Mouse (Mus musculus) midbrain, embryonic 15.5 days (tissue): ENCODE data around the gene Ggps1. TPM values are rescaled to one million over a fixed set of nuclear protein-coding genes. Genes with fewer than 3 reads are reported as not detected.
"Not testable (repeated sequence)": the region's sequence is repeated elsewhere in the genome, so short reads cannot be mapped to it uniquely, and the experiment has no call there.

ENCODE experiments used
- ATAC-seq: fragments of 200-750 bp; cut with Nextera tagmentation; replicated peaks from 2 replicates; pipeline ENCODE4 v1.8.0; 2017; ENCODE audit warnings: moderate TSS enrichment
- H3K27ac ChIP-seq: fragments of 300-500 bp; sonication (generic); 2 replicates; pipeline ENCODE4 v1.5.1; 2015; ENCODE audit warnings: mild to moderate bottlenecking, inconsistent platforms
- H3K27me3 ChIP-seq: fragments of 300-500 bp; sonication (generic); replicated peaks from 2 replicates; pipeline ENCODE4 v1.6.1; 2015; ENCODE audit warnings: inconsistent platforms
- H3K36me3 ChIP-seq: fragments of 300-500 bp; sonication (generic); replicated peaks from 2 replicates; pipeline ENCODE4 v1.6.1; 2015; ENCODE audit warnings: inconsistent platforms
- H3K4me1 ChIP-seq: fragments of 300-500 bp; sonication (generic); 2 replicates; pipeline ENCODE4 v1.6.1; 2015; ENCODE audit warnings: inconsistent platforms
- H3K4me2 ChIP-seq: fragments of 300-500 bp; sonication (generic); 2 replicates; pipeline ENCODE4 v1.6.1; 2015; ENCODE audit warnings: inconsistent platforms, mild to moderate bottlenecking, moderate library complexity
- H3K4me3 ChIP-seq: fragments of 300-500 bp; sonication (generic); 2 replicates; pipeline ENCODE4 v1.5.1; 2015; ENCODE audit warnings: mild to moderate bottlenecking, inconsistent platforms
- H3K9ac ChIP-seq: fragments of 300-500 bp; sonication (generic); 2 replicates; pipeline ENCODE4 v1.6.1; 2015; ENCODE audit warnings: mild to moderate bottlenecking, inconsistent platforms
- H3K9me3 ChIP-seq: fragments of 300-500 bp; sonication (generic); 2 replicates; pipeline ENCODE4 v1.6.1; 2016; ENCODE audit warnings: inconsistent platforms
- WGBS: fragments of 180-500 bp; shearing (Covaris S2); methylation state at CpG from one replicate; pipeline ENCODE4 v1.1.7; 2015; ENCODE audit warnings: mixed read lengths; 5-methylcytosine and 5-hydroxymethylcytosine counted together
- polyA plus RNA-seq: library from polyadenylated mRNA; unstranded; fragments of >200 nt; fragmentation: Nextera tagmentation; extraction: Ambion mirVana; gene quantifications from 2 replicates; pipeline ENCODE4 v1.2.1, GENCODE M21; 2015

The Ggps1 gene
- polyA plus RNA-seq, 1 experiment from 2014 or later = 70.9 TPM

- H3K9me3 ChIP-seq = no peaks in the 10 kb centered on the region
- H3K9ac ChIP-seq = no peak overlapping the region
- peaks cover 8% of the 10 kb centered on the region; the same call in 1 of the 2 replicates for H3K36me3 ChIP-seq
- no peak overlapping the region for H3K4me3 ChIP-seq
- ATAC-seq = no peak
- H3K27ac ChIP-seq = no peak overlapping the region
- H3K4me2 ChIP-seq = no peak overlapping the region
- H3K27me3 ChIP-seq = no peaks in the 10 kb centered on the region
- H3K4me1 ChIP-seq = peaks cover 12% of the 10 kb centered on the region
These were observed 29.3 kb downstream of the Ggps1 start for GRCm38 (mm10) chr13:14034073-14034348.

- H3K4me2 ChIP-seq = no peak overlapping the region
- H3K27me3 ChIP-seq = no peaks in the 10 kb centered on the region
- peaks cover 9% of the 10 kb centered on the region for H3K4me1 ChIP-seq
- 93% methylated on average over 5 of the region's 5 CpGs for WGBS
- peaks cover 10% of the 10 kb centered on the region for H3K36me3 ChIP-seq
- H3K9me3 ChIP-seq = no peaks in the 10 kb centered on the region
- H3K27ac ChIP-seq = no peak overlapping the region
- H3K4me3 ChIP-seq = no peak overlapping the region
- H3K9ac ChIP-seq = no peak overlapping the region
- no peak for ATAC-seq
These were observed 29.8 kb downstream of the Ggps1 start for GRCm38 (mm10) chr13:14033309-14034072.

DNA sequence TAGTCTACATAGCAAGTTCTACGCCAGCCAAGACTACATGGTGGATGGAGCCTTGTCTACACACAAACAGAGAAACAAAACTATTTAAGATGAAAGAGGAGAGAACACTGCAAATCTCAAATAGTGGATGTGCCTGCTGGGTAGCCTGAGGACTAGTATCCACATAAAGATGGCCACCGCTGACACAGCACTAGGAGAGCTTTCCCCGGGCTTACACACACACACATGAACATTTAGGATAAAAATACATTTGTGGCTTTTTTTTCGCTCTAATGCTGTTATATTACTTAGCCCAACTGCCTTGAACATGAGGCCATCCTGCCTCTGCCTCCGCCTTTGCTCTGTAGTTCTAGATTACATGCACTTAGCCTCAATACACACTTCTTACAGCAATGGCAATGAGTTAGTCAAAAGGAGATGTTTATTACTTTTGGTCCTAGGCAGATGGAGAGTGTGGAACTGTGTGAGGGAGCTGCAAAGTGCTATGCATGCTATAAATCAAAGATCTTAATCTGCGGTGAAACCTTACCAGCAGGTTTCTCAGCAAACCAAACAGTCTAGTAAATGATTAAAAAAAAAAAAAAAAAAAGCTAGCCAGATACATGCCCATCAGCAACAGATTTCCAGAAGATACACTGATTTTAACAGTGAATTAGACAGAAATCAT, 37.0 kb downstream of the Ggps1 start:
- no peak overlapping the region for H3K4me2 ChIP-seq
- WGBS = 96% methylated on average over 6 of the region's 6 CpGs

GRCm38 (mm10) chr13:14025554-14025953, 37.7 kb downstream of the Ggps1 start:
- Histone ChIP-seq H3K27ac (no peak overlapping the region), H3K27me3 (no peaks in the 10 kb centered on the region), H3K36me3 (peaks cover 14% of the 10 kb centered on the region), H3K4me2 (no peak overlapping the region), H3K9me3 (no peaks in the 10 kb centered on the region), H3K4me3 (no peak overlapping the region), H3K9ac (no peak overlapping the region), H3K4me1 (no peaks in the 10 kb centered on the region)
- 90% methylated on average over 6 of the region's 6 CpGs for WGBS
- no peak for ATAC-seq

More for the DNA sequence above, 37.0 kb downstream of the Ggps1 start:
- H3K9me3 ChIP-seq = no peaks in the 10 kb centered on the region
- no peak overlapping the region for H3K27ac ChIP-seq
- no peak for ATAC-seq
- no peaks in the 10 kb centered on the region for H3K4me1 ChIP-seq
- no peaks in the 10 kb centered on the region for H3K27me3 ChIP-seq
- no peak overlapping the region for H3K9ac ChIP-seq
- no peak overlapping the region for H3K4me3 ChIP-seq
- peaks cover 14% of the 10 kb centered on the region for H3K36me3 ChIP-seq

GRCm38 (mm10) chr13:14021417-14021816, 41.9 kb downstream of the Ggps1 start:
- H3K4me2 ChIP-seq, H3K27ac ChIP-seq, ATAC-seq, H3K4me1 ChIP-seq, H3K9me3 ChIP-seq, H3K9ac ChIP-seq, H3K4me3 ChIP-seq, H3K27me3 ChIP-seq: not testable (repeated sequence)
- WGBS = 87% methylated on average over 8 of the region's 12 CpGs
- H3K36me3 ChIP-seq = peaks cover 26% of the 10 kb centered on the region; the same call in 1 of the 2 replicates

DNA sequence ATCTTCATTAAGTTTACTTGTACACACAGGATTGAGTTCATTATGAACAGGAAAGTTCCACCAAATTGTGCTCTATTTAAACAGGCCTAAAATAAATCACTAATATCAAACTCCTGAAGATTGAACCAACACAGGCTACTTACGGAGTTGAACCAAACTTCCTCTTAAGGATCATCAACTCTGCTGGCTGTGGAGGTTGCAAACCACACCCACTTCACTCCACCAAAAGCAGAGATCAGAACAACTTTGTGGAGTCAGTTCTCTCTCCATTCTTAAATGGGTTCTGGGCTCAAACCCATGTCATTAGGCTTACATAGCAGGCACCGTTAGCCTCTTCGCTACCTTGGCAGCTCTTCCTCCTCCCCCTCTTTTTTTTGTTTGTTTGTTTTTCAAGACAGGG, 44.4 kb downstream of the Ggps1 start:
- Histone ChIP-seq H3K4me1 (no peaks in the 10 kb centered on the region), H3K9ac (no peak overlapping the region), H3K36me3 (peaks cover 21% of the 10 kb centered on the region; the same call in 1 of the 2 replicates), H3K27me3 (no peaks in the 10 kb centered on the region), H3K4me3 (no peak overlapping the region), H3K4me2 (no peak overlapping the region), H3K27ac (no peak overlapping the region), H3K9me3 (no peaks in the 10 kb centered on the region)
- no peak for ATAC-seq
- 94% methylated on average over 3 of the region's 3 CpGs for WGBS

- no peak overlapping the region for H3K27ac ChIP-seq
- no peaks in the 10 kb centered on the region for H3K9me3 ChIP-seq
- no peak overlapping the region for H3K9ac ChIP-seq
- no peaks in the 10 kb centered on the region for H3K27me3 ChIP-seq
- H3K36me3 ChIP-seq = peaks cover 21% of the 10 kb centered on the region; the same call in 1 of the 2 replicates
- no peaks in the 10 kb centered on the region for H3K4me1 ChIP-seq
- H3K4me2 ChIP-seq = no peak overlapping the region
- H3K4me3 ChIP-seq = no peak overlapping the region
- ATAC-seq = no peak
These were observed 45.0 kb downstream of the Ggps1 start for GRCm38 (mm10) chr13:14018283-14018682.

DNA sequence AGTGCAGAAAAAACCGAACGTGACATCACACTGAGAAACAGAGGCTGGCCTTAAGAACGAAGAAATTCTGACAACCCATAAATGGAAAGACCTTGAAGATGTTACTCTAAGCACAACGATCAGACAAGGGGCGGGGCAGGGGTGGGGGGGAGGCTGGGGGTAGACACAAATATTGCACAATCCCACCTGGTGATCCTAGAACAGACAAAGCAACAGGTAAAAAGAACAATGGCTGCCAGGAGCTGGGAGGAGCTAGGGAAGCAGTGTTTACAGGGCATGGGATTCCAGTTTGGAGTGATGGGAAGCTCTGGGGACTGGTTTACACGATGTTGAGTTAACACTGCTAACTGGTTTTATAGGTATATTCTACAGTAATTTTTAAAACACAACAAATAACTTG, 47.7 kb downstream of the Ggps1 start:
- Histone ChIP-seq H3K36me3 (peaks cover 21% of the 10 kb centered on the region; the same call in 1 of the 2 replicates), H3K9me3 (no peaks in the 10 kb centered on the region), H3K4me1 (no peaks in the 10 kb centered on the region), H3K27me3 (no peaks in the 10 kb centered on the region), H3K27ac (no peak overlapping the region), H3K4me2 (no peak overlapping the region), H3K4me3 (no peak overlapping the region), H3K9ac (no peak overlapping the region)
- no peak for ATAC-seq
- WGBS = 94% methylated on average over 6 of the region's 6 CpGs

DNA sequence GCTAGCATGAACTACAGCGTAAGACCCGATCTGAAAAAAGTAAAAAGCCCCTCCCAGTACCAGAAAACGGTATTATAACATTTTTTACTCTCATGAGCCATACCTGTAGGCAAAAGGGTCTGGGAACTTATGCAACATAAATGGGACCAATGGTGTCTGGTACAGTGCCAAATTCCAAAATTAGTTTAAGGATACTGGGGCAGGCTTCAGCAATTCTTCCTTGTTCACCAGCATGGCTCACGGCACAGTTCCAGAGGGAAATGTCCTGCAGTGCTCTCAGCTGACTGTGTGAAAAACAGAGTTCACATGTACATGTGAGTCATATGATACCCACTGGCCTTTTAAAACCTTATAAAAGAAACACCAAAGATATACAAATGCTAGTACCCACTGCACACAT, 48.7 kb downstream of the Ggps1 start:
- no peak for ATAC-seq
- H3K36me3 ChIP-seq = peaks cover 18% of the 10 kb centered on the region; the same call in 1 of the 2 replicates
- no peak overlapping the region for H3K4me3 ChIP-seq
- no peaks in the 10 kb centered on the region for H3K9me3 ChIP-seq
- WGBS = 95% methylated on average over 4 of the region's 4 CpGs
- no peak overlapping the region for H3K9ac ChIP-seq
- H3K4me2 ChIP-seq = no peak overlapping the region
- H3K27ac ChIP-seq = no peak overlapping the region
- no peaks in the 10 kb centered on the region for H3K4me1 ChIP-seq
- H3K27me3 ChIP-seq = no peaks in the 10 kb centered on the region

GRCm38 (mm10) chr13:14014001-14014400, 49.3 kb downstream of the Ggps1 start:
- Histone ChIP-seq H3K9ac (no peak overlapping the region), H3K27ac (no peak overlapping the region), H3K4me3 (no peak overlapping the region), H3K36me3 (peaks cover 15% of the 10 kb centered on the region; the same call in 1 of the 2 replicates), H3K27me3 (no peaks in the 10 kb centered on the region), H3K9me3 (no peaks in the 10 kb centered on the region), H3K4me2 (no peak overlapping the region), H3K4me1 (no peaks in the 10 kb centered on the region)
- 98% methylated on average over 2 of the region's 2 CpGs for WGBS
- ATAC-seq = no peak

DNA sequence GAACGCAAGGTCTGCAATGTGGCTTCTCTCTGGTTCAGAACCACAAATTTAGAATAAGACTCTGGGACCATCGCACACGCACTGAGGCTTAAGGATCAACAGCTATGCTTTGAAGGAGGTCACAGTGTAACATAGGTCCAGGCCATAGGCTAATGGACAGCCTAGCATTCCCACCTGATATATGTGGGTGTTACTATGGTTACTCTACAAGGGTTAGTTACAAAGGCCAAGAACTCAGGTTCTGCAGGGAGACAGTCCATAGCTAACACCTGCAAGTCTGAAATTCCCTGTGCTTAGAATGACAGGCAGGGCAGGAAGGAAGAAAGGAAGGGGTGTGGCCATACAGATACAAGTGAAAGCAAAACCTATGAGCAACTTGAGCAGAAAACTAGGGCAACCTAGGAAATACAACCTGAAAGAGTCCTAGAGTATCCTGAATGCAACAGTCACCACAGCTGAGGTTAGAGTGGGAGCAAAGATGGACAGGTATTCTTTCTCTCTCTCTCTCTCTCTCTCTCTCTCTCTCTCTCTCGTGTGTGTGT, 51.8 kb downstream of the Ggps1 start:
- H3K36me3 ChIP-seq = no peaks in the 10 kb centered on the region; the same call in 1 of the 2 replicates
- H3K4me1 ChIP-seq = no peaks in the 10 kb centered on the region
- H3K4me3 ChIP-seq = no peak overlapping the region
- ATAC-seq = no peak
- no peak overlapping the region for H3K27ac ChIP-seq
- no peak overlapping the region for H3K9ac ChIP-seq
- H3K4me2 ChIP-seq = no peak overlapping the region
- H3K27me3 ChIP-seq = no peaks in the 10 kb centered on the region
- 91% methylated on average over 4 of the region's 4 CpGs for WGBS
- no peaks in the 10 kb centered on the region for H3K9me3 ChIP-seq

GRCm38 (mm10) chr13:14006056-14006455, 57.2 kb downstream of the Ggps1 start:
- 61% methylated on average over 2 of the region's 2 CpGs for WGBS
- no peaks in the 10 kb centered on the region for H3K4me1 ChIP-seq
- H3K4me2 ChIP-seq = no peak overlapping the region
- peaks cover 31% of the 10 kb centered on the region; the same call in 1 of the 2 replicates for H3K36me3 ChIP-seq
- no peaks in the 10 kb centered on the region for H3K27me3 ChIP-seq
- ATAC-seq = no peak
- H3K27ac ChIP-seq = no peak overlapping the region
- no peak overlapping the region for H3K9ac ChIP-seq
- H3K4me3 ChIP-seq = no peak overlapping the region
- no peaks in the 10 kb centered on the region for H3K9me3 ChIP-seq

DNA sequence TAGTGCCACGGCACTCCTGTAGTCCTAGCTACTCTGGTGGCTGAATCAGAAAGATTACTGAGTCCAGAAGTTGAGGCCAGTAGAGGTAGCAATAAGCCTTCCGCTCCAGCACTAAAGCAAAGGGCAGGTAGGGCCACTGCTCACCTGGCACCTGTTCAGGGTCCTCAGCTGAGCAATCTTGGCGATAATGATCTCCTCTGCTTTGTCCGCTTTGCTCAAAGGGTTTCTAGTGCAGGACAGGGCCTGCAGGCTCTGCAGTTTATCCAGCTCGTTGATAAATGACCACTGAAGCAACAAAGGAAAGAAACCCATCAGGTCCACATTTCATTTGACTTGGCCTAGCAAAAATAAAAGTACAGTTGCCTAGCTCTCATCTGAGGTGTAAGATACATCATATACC, 58.3 kb downstream of the Ggps1 start:
- Histone ChIP-seq H3K36me3 (peaks cover 39% of the 10 kb centered on the region; the same call in 1 of the 2 replicates), H3K9ac (no peak overlapping the region), H3K27me3 (no peaks in the 10 kb centered on the region), H3K4me2 (no peak overlapping the region), H3K4me1 (no peaks in the 10 kb centered on the region), H3K9me3 (no peaks in the 10 kb centered on the region), H3K27ac (no peak overlapping the region), H3K4me3 (no peak overlapping the region)
- ATAC-seq = no peak
- WGBS = 95% methylated on average over 5 of the region's 5 CpGs
